Mouse (Mus musculus) T-helper 17 cell (primary cell): ENCODE results near the gene Zkscan17.

ENCODE experiments used
- in situ Hi-C, 2 experiments: fragments of 300-600 bp; cut with MboI, MseI; formaldehyde crosslinking; loops; 1 replicate in 1 of 2; 2 replicates in 1 of 2; pipeline ENCODE4 v1.15.1; 2025; ENCODE audit warnings: high pct_unique_total_duplicates in 2 of 2

The Zkscan17 gene

GRCm38 (mm10) chr11:59519741-59520495, 6.6 kb downstream of the Zkscan17 start:
- in situ Hi-C loops = no loop called here

- in situ Hi-C loops = no loop called here
These were observed 8.3 kb downstream of the Zkscan17 start for GRCm38 (mm10) chr11:59518226-59518625.

- in situ Hi-C loops = no loop called here
These were observed 9.1 kb downstream of the Zkscan17 start for GRCm38 (mm10) chr11:59517441-59517840.

- in situ Hi-C loops = no loop called here
These were observed 11.8 kb downstream of the Zkscan17 start for GRCm38 (mm10) chr11:59514789-59515188.

- in situ Hi-C loops = no loop called here
These were observed 12.2 kb downstream of the Zkscan17 start for GRCm38 (mm10) chr11:59514381-59514780.

GRCm38 (mm10) chr11:59513556-59513955, 13.0 kb downstream of the Zkscan17 start:
- in situ Hi-C loops = no loop called here

- in situ Hi-C loops = no loop called here
These were observed 13.8 kb downstream of the Zkscan17 start for GRCm38 (mm10) chr11:59512733-59513132.

- in situ Hi-C loops = no loop called here
These were observed 15.0 kb downstream of the Zkscan17 start for GRCm38 (mm10) chr11:59511558-59511957.

GRCm38 (mm10) chr11:59506713-59507074, 19.9 kb downstream of the Zkscan17 start:
- in situ Hi-C loops = no loop called here

GRCm38 (mm10) chr11:59505839-59506712, 20.5 kb downstream of the Zkscan17 start:
- in situ Hi-C loops = no loop called here

GRCm38 (mm10) chr11:59505351-59505838, 21.2 kb downstream of the Zkscan17 start:
- in situ Hi-C loops = no loop called here

GRCm38 (mm10) chr11:59501978-59502700, 24.4 kb downstream of the Zkscan17 start:
- in situ Hi-C loops = no loop called here

- in situ Hi-C loops = no loop called here
These were observed 28.8 kb downstream of the Zkscan17 start for GRCm38 (mm10) chr11:59497747-59498146.

- in situ Hi-C loops = no loop called here
These were observed 29.8 kb downstream of the Zkscan17 start for GRCm38 (mm10) chr11:59496672-59497310.

GRCm38 (mm10) chr11:59486222-59486621, 40.3 kb downstream of the Zkscan17 start:
- in situ Hi-C loops = loop anchor here in 1 of 2 experiments (10.0 kb wide), 1 partner anchor 381 kb away; no protein-coding TSS in a partner anchor

GRCm38 (mm10) chr11:59485641-59486040, 40.9 kb downstream of the Zkscan17 start:
- in situ Hi-C loops = loop anchor here in 1 of 2 experiments (10.0 kb wide), 1 partner anchor 381 kb away; no protein-coding TSS in a partner anchor

- in situ Hi-C loops = loop anchor here (5.0 to 10.0 kb wide), 3 partner anchors 181 to 378 kb away; no protein-coding TSS in a partner anchor
These were observed 43.3 kb downstream of the Zkscan17 start for GRCm38 (mm10) chr11:59483212-59483611.

GRCm38 (mm10) chr11:59477240-59477639, 49.3 kb downstream of the Zkscan17 start:
- in situ Hi-C loops = no loop called here

GRCm38 (mm10) chr11:59472326-59472677, 54.2 kb downstream of the Zkscan17 start, which contains the start of gene Zfp867:
TSS of gene Zfp867 (minus strand) at chr11:59472474.
- in situ Hi-C loops = no loop called here

- in situ Hi-C loops = no loop called here
These were observed 54.9 kb downstream of the Zkscan17 start for GRCm38 (mm10) chr11:59471413-59472325.
